Mouse (Mus musculus) embryonic facial prominence, embryonic 10.5 days (tissue): ENCODE results near the gene Hunk. TPM values are rescaled to one million over a fixed set of nuclear protein-coding genes. Genes with fewer than 3 reads are reported as not detected.
A peak's percentile ranks its signal among the peaks of the same experiment; 100 is the strongest.

Source experiments
- DNase-seq: peaks from one replicate; pipeline ENCODE4 v3.0.0-alpha.2; 2017; ENCODE audit warnings: low spot score
- H3K27ac ChIP-seq: fragments of 300-500 bp; sonication (generic); replicated peaks from 2 replicates; pipeline ENCODE4 v1.5.1; 2016; ENCODE audit warnings: mild to moderate bottlenecking
- H3K27me3 ChIP-seq: fragments of 300-500 bp; sonication (generic); replicated peaks from 2 replicates; pipeline ENCODE4 v1.6.1; 2016; ENCODE audit warnings: low read depth, mild to moderate bottlenecking; ENCODE audit not compliant: poor library complexity, severe bottlenecking
- H3K36me3 ChIP-seq: fragments of 300-500 bp; sonication (generic); replicated peaks from 2 replicates; pipeline ENCODE4 v1.6.1; 2016; ENCODE audit warnings: mild to moderate bottlenecking, moderate library complexity
- H3K4me1 ChIP-seq: fragments of 300-500 bp; sonication (generic); 2 replicates; pipeline ENCODE4 v1.6.1; 2016
- H3K4me3 ChIP-seq: fragments of 300-500 bp; sonication (generic); 2 replicates; pipeline ENCODE4 v1.5.1; 2016; ENCODE audit warnings: mild to moderate bottlenecking, moderate library complexity
- H3K9me3 ChIP-seq: fragments of 300-500 bp; sonication (generic); 2 replicates; pipeline ENCODE4 v1.6.1; 2016; ENCODE audit warnings: mild to moderate bottlenecking
- WGBS: fragments of 180-500 bp; shearing (Covaris S2); methylation state at CpG from one replicate; pipeline ENCODE4 v1.1.7; 2016; 5-methylcytosine and 5-hydroxymethylcytosine counted together
- polyA plus RNA-seq: library from polyadenylated mRNA; unstranded; fragments of >200 nt; fragmentation: Nextera tagmentation; extraction: Ambion mirVana; gene quantifications from 2 replicates; pipeline ENCODE4 v1.2.1, GENCODE M21; 2016

Hunk gene
- 16.5 and 17.2 TPM in 2 replicates for polyA plus RNA-seq

DNA sequence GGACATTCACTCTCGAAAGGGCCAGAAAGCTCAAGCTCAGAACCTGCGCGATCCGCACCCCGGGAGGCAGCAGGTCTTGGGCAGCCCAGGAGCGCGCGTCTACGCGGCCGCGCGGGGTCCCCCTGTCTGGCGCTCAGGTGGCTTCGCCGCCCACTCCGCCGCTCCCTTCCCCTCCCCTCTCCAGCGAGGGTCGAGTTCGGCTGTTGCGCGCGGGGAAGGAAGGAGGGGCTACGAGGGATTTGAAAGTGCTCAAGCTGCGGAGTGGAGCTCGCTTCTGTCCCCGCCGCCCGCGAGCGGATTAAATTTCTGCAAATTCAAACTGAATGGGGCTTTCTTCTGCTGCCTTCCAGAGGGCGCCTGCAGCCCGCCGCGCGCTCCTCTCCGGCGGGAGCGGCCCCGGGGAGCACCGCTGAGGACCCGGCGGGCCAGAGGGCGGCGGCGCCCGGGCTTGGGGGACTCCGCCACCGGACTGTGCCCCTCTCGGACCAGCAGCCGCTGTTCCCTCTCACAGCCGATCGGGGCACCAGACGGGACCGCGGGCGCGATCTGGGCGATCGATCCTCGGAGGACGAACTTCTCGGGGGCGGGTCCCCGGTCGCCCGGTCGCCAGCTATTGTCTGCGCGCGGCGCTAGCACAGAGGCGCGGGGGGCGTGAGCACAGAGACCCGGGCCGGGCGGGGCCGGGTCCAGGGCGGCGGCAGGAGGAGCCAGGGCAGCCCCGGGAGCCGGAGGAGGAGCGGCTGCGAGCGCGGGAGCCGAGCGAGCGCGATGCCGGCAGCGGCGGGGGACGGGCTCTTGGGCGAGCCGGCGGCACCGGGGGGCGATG lies at the start of gene Hunk:
TSS of gene Hunk (plus strand) at position 326 of the 826 bp plus-strand sequence.
- under 1% methylated on average over 99 of the region's 101 CpGs for WGBS
- Histone ChIP-seq H3K4me1 (peaks cover 49% of the 10 kb centered on the region), H3K9me3 (peaks cover 5% of the 10 kb centered on the region; the same call in 1 of the 2 replicates), H3K27ac (peak within 1 kb of the TSS; percentile 99), H3K27me3 (peaks cover 35% of the 10 kb centered on the region), H3K36me3 (peaks cover 23% of the 10 kb centered on the region), H3K4me3 (peak within 1 kb of the TSS; percentile 97)
- DNase-seq = peak; percentile 89

DNA sequence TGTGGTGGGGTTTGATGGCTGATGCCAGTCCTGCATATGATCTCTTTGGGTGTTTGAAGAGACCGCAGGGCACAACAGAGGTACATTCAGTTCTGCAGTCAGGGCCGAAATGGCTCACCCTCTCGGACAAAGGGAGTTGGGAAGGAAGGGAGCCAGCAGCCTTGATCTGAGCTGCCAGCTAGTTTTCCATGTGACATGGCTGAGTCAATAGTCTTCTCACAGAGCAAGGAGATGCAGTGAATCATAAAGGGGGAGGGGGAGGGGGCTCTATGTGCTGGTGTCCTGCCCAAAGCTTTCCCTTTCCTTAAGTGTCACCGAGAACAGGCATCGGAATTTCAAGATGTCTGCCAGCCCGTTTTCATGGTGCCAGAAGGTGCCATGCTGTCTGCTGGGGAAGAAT lies 46.8 kb upstream of the Hunk start:
- 85% methylated on average over 6 of the region's 6 CpGs for WGBS
- 0 out of 2 replicates have a peak, but pooled peaks cover 10% of the 10 kb centered on the region for H3K36me3 ChIP-seq

DNA sequence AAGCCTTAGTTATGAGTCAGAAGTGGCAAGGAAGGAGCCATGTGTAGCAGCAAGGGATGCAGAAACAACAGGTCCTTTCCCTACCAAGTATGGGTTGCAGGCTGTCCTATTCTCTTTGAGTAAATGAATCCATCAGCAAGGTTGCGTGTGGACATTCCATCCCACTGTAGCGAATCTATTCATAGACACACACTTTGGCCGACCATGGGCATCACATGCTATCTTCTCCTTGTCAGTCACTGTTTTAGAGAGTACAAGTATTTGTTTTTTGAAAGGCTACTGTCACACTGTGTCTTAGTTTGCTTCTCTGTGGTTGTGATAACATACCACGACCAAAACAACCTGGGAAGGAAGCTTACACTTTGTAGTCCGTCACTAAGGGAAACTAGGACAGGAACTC lies 44.7 kb upstream of the Hunk start:
- no peak overlapping the region for H3K4me3 ChIP-seq
- DNase-seq = no peak
- WGBS = 90% methylated on average over 5 of the region's 5 CpGs
- no peaks in the 10 kb centered on the region for H3K9me3 ChIP-seq
- 0 out of 2 replicates have a peak, but pooled peaks cover 10% of the 10 kb centered on the region for H3K36me3 ChIP-seq
- H3K27ac ChIP-seq = no peak overlapping the region
- H3K27me3 ChIP-seq = no peaks in the 10 kb centered on the region
- no peaks in the 10 kb centered on the region for H3K4me1 ChIP-seq

More for the DNA sequence above, 46.8 kb upstream of the Hunk start:
- DNase-seq = no peak
- Histone ChIP-seq H3K4me3 (no peak overlapping the region), H3K4me1 (no peaks in the 10 kb centered on the region), H3K9me3 (no peaks in the 10 kb centered on the region), H3K27ac (no peak overlapping the region), H3K27me3 (no peaks in the 10 kb centered on the region)

DNA sequence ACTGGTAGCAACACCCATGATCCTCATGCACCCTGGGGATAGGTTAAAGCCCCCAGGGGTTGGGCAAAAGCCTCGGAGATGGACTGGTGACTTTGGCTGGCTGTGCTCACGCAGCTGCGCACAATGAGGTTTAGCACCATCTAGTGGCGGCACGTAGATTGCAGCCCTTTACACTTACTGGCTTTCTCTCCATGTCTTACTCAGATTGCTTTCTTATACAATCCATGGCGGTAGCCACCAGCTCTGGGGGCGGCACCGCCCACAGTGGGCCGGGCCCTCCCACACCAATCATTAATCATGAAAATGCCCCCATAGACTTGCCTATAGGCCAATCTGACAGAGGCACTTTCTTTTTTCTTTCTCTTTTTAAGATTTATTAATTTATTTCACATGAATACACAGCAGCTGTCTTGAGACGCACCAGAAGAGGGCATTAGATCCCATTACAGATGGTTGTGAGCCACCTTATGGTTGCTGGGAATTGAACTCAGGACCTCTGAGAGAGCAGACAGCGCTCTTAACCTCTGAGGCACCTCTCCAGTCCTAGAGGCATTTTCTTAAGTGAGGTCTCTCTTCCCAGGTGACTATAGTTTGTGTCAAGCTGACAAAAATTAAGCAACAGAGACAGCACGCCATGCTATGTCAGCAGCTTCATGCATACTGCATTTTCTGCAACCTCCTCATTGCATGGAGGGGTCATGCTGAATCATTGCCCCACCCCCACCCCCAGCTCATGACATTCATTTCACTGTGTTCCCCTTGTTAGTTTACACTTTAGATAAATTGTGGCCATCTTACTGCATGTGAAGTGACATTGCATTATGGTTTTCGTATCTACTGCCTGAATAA lies 35.9 kb upstream of the Hunk start:
- DNase-seq = peak; percentile 84
- Histone ChIP-seq H3K4me3 (no peak overlapping the region), H3K27me3 (no peaks in the 10 kb centered on the region), H3K4me1 (no peaks in the 10 kb centered on the region), H3K36me3 (no peaks in the 10 kb centered on the region), H3K27ac (no peak overlapping the region), H3K9me3 (no peaks in the 10 kb centered on the region)
- WGBS = 30% methylated on average over 12 of the region's 13 CpGs

DNA sequence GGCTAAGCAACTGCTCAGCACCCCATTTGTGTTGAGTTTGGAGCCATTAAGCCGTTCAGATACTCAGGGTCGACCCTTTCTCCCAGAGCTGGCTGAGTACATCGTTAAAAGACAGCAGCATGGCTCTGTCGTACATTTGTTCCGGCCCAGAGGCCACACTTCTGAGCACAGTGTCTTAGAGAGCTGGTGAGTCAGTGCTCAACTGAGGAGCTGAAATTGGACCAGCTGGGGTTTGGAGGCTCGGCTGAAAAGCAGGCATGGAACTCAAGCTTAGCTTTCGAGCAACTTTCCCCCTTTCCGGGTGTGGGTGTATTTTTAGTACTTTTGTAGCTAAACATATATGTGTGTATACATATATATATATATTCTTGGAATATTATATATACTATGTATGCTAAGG lies 34.1 kb upstream of the Hunk start:
- no peak for DNase-seq
- WGBS = 81% methylated on average over 8 of the region's 8 CpGs
- H3K9me3 ChIP-seq = no peaks in the 10 kb centered on the region
- H3K36me3 ChIP-seq = no peaks in the 10 kb centered on the region
- no peaks in the 10 kb centered on the region for H3K27me3 ChIP-seq
- no peak overlapping the region for H3K4me3 ChIP-seq
- no peak overlapping the region for H3K27ac ChIP-seq
- no peaks in the 10 kb centered on the region for H3K4me1 ChIP-seq

DNA sequence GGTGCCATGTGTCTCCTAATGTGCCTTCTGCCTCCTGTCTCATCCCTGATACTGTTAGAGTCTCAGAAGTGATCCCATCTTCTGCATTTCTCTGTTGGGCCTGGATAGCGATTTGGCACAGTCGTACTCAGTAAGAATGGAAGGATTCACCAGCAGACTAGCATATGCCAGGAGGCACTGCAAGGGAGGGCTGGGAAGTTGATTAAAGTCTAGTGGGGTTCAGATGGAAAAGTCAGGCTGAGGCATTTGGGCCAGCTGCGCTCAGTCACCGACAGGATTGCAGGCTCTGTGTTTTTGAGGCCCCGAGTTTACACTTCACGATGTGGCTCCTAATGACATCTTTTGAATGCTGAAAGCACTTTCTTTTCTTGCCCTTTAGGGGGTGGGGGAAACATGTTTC lies 33.1 kb upstream of the Hunk start:
- Histone ChIP-seq H3K27me3 (no peaks in the 10 kb centered on the region), H3K4me3 (no peak overlapping the region), H3K4me1 (peaks cover 2% of the 10 kb centered on the region), H3K36me3 (no peaks in the 10 kb centered on the region), H3K27ac (no peak overlapping the region), H3K9me3 (no peaks in the 10 kb centered on the region)
- DNase-seq = no peak
- WGBS = 68% methylated on average over 6 of the region's 6 CpGs

DNA sequence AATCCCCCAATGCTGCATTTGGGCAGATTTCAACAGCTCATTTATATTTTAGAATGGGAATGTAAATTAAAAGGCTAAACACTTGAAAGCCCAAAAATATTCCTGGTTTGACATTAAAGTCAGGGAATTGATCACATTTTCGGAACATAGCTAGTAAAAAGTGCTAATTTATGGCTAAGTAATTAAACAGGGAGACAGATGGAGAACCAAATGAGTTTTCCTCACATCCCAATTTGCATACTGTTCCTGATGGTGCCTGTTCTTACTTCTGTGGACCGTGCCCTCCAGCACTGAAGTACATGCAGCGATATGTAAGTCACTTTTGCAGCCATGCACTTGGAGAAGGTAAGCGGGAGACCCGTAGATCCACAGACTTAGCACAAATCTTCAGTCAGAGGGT lies 32.7 kb upstream of the Hunk start:
- no peaks in the 10 kb centered on the region for H3K36me3 ChIP-seq
- no peaks in the 10 kb centered on the region for H3K27me3 ChIP-seq
- WGBS = 89% methylated on average over 5 of the region's 5 CpGs
- peaks cover 6% of the 10 kb centered on the region for H3K4me1 ChIP-seq
- no peak for DNase-seq
- no peaks in the 10 kb centered on the region for H3K9me3 ChIP-seq
- H3K4me3 ChIP-seq = no peak overlapping the region
- H3K27ac ChIP-seq = no peak overlapping the region

DNA sequence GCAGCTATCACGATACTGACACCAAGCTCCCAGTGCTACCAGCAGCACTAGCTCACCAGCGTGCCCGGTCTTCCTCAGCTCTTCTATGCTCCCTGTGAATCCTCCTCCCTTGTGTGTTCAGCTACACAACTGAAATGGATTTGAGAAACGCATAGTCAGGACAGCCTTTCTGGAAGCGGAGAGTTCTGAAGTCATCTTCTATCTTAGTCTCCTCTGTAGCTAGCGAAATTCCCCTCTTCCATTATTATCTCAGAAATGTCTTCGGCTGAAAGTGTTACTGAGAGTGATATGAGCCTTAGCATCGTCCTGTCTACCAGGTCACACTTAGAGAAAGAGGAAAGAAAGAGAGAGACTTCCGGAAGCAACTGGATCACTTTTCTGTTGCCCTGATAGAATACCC lies 26.5 kb upstream of the Hunk start:
- Histone ChIP-seq H3K9me3 (no peaks in the 10 kb centered on the region), H3K27ac (no peak overlapping the region), H3K36me3 (no peaks in the 10 kb centered on the region), H3K4me3 (no peak overlapping the region), H3K27me3 (no peaks in the 10 kb centered on the region), H3K4me1 (peaks cover 40% of the 10 kb centered on the region)
- WGBS = 85% methylated on average over 9 of the region's 9 CpGs
- no peak for DNase-seq

DNA sequence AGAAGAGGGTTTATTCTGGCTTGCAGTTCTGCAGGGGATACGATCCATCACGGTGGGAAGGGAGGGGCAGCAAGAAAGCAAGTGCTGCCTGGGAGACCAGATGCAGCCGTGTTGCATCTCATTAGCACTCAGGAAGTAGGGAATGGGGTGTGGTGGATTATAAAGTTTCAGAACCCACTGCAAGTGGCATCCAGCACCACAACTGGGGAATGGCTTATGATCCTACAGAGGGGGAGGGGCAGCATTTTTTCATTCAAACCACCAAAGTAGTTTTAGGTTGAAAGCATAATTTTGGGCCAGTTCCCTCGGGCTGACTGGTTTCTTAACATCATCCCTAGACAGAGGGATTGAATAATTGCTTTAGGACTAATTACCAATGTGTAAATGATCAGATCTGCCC lies 26.1 kb upstream of the Hunk start:
- H3K27ac ChIP-seq = no peak overlapping the region
- no peaks in the 10 kb centered on the region for H3K27me3 ChIP-seq
- H3K4me3 ChIP-seq = no peak overlapping the region
- 35% methylated on average over 4 of the region's 4 CpGs for WGBS
- peaks cover 40% of the 10 kb centered on the region for H3K4me1 ChIP-seq
- no peaks in the 10 kb centered on the region for H3K36me3 ChIP-seq
- no peak for DNase-seq
- no peaks in the 10 kb centered on the region for H3K9me3 ChIP-seq

DNA sequence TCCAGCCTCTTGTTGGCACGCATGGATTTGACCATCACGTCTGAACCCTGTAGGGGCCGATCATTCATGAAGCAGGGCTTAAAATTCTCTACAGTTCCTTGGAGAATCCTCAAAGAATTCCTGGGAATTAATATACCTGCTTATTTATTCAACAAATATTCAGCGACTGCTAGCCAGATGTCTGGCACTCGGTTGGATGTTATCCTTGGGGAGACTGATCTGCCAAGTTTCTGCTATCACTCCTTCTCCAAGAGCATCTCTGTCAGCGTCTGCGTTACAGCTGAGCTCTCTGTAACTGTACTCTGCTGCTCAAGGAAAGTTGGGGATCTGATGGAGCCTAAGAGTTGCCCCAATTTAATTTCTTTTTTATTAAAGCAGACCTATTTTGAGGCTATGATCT lies 25.5 kb upstream of the Hunk start:
- no peak for DNase-seq
- WGBS = 65% methylated on average over 7 of the region's 7 CpGs
- no peaks in the 10 kb centered on the region for H3K27me3 ChIP-seq

DNA sequence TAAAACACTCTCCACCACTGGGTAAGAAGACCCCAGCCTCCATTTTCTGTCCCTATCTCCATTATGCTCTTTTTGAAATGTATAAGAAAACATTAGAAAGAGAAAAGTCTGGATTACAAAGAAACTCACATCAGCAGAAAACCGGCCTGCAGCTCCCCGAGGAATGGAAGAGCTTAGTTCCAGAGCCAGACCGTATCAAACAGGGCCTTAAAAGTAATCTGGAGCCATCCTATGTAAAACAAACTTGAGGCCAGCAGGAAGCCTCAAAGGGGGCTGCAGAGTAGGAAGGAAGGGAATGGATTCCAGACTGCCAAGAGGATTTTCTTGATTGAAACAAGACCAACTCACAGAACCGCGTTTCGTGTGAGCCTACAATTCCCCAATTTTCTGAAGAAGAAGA lies 22.9 kb upstream of the Hunk start:
- H3K27ac ChIP-seq = no peak overlapping the region
- H3K27me3 ChIP-seq = no peaks in the 10 kb centered on the region
- no peak for DNase-seq
- H3K4me3 ChIP-seq = no peak overlapping the region
- WGBS = 62% methylated on average over 6 of the region's 6 CpGs
- peaks cover 38% of the 10 kb centered on the region for H3K4me1 ChIP-seq
- no peaks in the 10 kb centered on the region for H3K36me3 ChIP-seq
- no peaks in the 10 kb centered on the region for H3K9me3 ChIP-seq

More for the DNA sequence above, 25.5 kb upstream of the Hunk start:
- Histone ChIP-seq H3K4me1 (peaks cover 40% of the 10 kb centered on the region), H3K36me3 (no peaks in the 10 kb centered on the region), H3K9me3 (no peaks in the 10 kb centered on the region), H3K27ac (no peak overlapping the region), H3K4me3 (no peak overlapping the region)

DNA sequence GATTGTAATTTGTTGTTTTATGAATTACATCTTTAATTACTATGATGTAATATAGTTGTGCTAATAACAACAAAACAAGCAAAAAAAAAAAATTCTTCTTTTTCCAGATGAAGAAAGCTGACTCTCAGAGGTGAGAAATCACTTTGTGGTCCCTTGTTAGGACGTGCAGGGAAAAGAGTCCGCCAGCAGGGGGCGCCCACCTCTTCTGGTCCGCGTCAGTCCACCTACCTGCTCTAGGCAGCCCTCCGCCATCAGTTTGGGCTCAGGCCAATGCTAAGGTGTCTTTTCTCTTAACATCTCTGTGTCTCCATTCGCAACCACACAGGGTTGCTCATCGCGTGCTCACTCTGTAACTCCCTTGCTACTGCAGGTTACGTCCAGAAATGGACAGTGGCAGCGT lies 5.9 kb upstream of the Hunk start:
- 14% methylated on average over 11 of the region's 11 CpGs for WGBS
- Histone ChIP-seq H3K27me3 (peaks cover 35% of the 10 kb centered on the region), H3K9me3 (0 out of 2 replicates have a peak, but pooled peaks cover 2% of the 10 kb centered on the region), H3K36me3 (no peaks in the 10 kb centered on the region), H3K27ac (no peak overlapping the region), H3K4me3 (no peak overlapping the region), H3K4me1 (peaks cover 13% of the 10 kb centered on the region)
- peak; percentile 88 for DNase-seq
